Mouse (Mus musculus) midbrain, embryonic 10.5 days (tissue): ENCODE results near the gene Slc25a33. TPM values are rescaled to one million over a fixed set of nuclear protein-coding genes. Genes with fewer than 3 reads are reported as not detected.
"Not testable (repeated sequence)": the region's sequence is repeated elsewhere in the genome, so short reads cannot be mapped to it uniquely, and the experiment has no call there.

Experiments used
- DNase-seq: peaks from one replicate; pipeline ENCODE4 v3.0.0-alpha.2; 2017; ENCODE audit warnings: low spot score
- H3K27ac ChIP-seq: fragments of 300-500 bp; sonication (generic); replicated peaks from 2 replicates; pipeline ENCODE4 v1.5.1; 2016; ENCODE audit warnings: mild to moderate bottlenecking
- H3K27me3 ChIP-seq: fragments of 300-500 bp; sonication (generic); 2 replicates; pipeline ENCODE4 v1.6.1; 2016; ENCODE audit warnings: low read depth, mild to moderate bottlenecking; ENCODE audit not compliant: poor library complexity, severe bottlenecking
- H3K36me3 ChIP-seq: fragments of 300-500 bp; sonication (generic); 2 replicates; pipeline ENCODE4 v1.6.1; 2016; ENCODE audit warnings: mild to moderate bottlenecking, moderate library complexity
- H3K4me1 ChIP-seq: fragments of 300-500 bp; sonication (generic); 2 replicates; pipeline ENCODE4 v1.6.1; 2016
- H3K4me3 ChIP-seq: fragments of 300-500 bp; sonication (generic); 2 replicates; pipeline ENCODE4 v1.5.1; 2016; ENCODE audit warnings: mild to moderate bottlenecking, moderate library complexity
- H3K9me3 ChIP-seq: fragments of 300-500 bp; sonication (generic); replicated peaks from 2 replicates; pipeline ENCODE4 v1.6.1; 2016; ENCODE audit warnings: mild to moderate bottlenecking
- WGBS: fragments of 180-500 bp; shearing (Covaris S2); methylation state at CpG from one replicate; pipeline ENCODE4 v1.1.7; 2016; 5-methylcytosine and 5-hydroxymethylcytosine counted together
- polyA plus RNA-seq: library from polyadenylated mRNA; unstranded; fragments of >200 nt; fragmentation: Nextera tagmentation; extraction: Ambion mirVana; gene quantifications from 2 replicates; pipeline ENCODE4 v1.2.1, GENCODE M21; 2016

Gene Slc25a33
- polyA plus RNA-seq, 1 experiment from 2014 or later, result 18.0 TPM

DNA sequence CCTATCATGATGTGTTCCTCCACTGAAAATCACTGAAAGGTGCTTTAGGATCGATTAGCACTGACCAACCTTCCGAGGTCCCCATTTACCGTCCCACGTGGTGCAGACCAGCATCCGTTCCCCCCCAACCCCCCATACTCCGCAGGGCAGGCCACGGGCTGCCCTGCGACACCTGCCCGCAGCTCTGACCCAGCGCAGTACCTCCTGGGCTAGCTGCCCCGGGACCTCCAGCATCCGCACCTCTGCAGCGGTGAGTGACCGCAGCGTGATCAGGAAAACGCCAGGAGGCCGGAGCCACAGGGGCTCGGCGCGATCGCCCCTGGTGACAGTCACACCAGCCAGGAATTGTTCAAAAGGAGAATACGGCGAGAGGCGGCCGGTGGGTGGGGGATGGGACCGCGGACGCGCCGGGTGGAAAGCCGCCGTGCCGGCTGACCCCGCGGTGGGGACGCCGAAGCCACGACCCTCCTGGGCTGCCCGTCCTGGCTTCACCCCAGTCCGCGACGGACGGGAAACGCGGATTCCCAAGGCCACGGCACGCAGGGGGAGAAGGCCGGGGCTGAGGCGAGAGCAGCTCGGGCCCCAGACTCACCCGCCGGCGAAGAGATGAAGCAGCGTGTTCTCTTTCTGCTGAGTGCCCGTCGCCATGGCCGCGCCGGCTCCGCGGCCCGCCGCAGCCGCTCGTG lies 526 bp downstream of the Slc25a33 start:
- H3K27ac ChIP-seq, result peak overlapping the region; percentile 91
- under 1% methylated on average over 65 of the region's 65 CpGs for WGBS
- no peaks in the 10 kb centered on the region for H3K9me3 ChIP-seq
- H3K27me3 ChIP-seq, result peaks cover 41% of the 10 kb centered on the region
- peaks cover 37% of the 10 kb centered on the region for H3K4me1 ChIP-seq
- no peak for DNase-seq
- H3K36me3 ChIP-seq, result no peaks in the 10 kb centered on the region
- H3K4me3 ChIP-seq, result peak overlapping the region; percentile 85

DNA sequence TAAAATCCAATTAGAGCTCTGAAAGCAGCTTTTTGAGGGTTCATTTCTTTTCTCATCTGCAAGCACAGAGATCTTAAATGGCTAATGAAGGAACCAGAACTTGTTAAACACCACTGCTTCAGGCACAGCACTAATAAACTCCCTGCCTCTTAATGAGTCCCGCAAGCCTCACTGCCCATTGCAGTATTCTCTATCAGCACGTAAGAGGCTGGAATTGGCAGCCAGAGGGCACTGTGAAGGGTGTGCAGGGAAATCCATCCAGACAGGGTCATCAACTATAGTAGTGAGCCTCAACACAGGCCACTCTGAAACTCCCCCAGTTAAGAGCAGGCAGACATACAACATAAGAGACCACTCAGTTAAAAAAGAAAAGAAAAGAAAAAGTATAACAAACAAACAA lies 1.7 kb downstream of the Slc25a33 start:
- no peak for DNase-seq
- no peaks in the 10 kb centered on the region for H3K9me3 ChIP-seq
- 19% methylated on average over 2 of the region's 2 CpGs for WGBS
- H3K36me3 ChIP-seq, result no peaks in the 10 kb centered on the region
- H3K4me3 ChIP-seq, result 0 out of 2 replicates have a peak overlapping the region, but pooled peaks have one; percentile 0
- peaks cover 37% of the 10 kb centered on the region for H3K4me1 ChIP-seq
- H3K27me3 ChIP-seq, result peaks cover 35% of the 10 kb centered on the region
- no peak overlapping the region for H3K27ac ChIP-seq

DNA sequence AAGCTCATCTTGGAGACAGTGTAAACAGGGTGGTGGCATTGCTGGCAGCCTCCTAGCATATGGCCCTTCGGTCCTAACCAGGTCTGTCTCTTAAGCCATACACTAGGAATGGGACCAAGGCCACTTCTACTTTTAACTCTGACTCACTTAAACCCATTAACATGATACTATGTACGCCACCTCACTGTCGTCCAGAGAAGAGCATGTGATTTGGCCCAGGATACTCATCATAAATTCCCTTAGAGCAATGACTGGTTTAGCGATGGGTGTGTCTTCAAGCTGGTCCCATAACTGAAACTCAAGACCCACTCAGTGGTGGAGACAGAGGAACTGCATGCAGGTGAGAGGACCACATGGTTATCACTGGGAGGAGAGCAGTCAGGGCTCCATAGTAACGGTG lies 8.9 kb downstream of the Slc25a33 start:
- WGBS, result 96% methylated on average over 5 of the region's 5 CpGs
- Histone ChIP-seq H3K4me3 (no peak overlapping the region), H3K36me3 (peaks cover 18% of the 10 kb centered on the region), H3K9me3 (no peaks in the 10 kb centered on the region), H3K4me1 (no peaks in the 10 kb centered on the region; the same call in 1 of the 2 replicates), H3K27me3 (no peaks in the 10 kb centered on the region; the same call in 1 of the 2 replicates), H3K27ac (no peak overlapping the region)
- DNase-seq, result no peak

DNA sequence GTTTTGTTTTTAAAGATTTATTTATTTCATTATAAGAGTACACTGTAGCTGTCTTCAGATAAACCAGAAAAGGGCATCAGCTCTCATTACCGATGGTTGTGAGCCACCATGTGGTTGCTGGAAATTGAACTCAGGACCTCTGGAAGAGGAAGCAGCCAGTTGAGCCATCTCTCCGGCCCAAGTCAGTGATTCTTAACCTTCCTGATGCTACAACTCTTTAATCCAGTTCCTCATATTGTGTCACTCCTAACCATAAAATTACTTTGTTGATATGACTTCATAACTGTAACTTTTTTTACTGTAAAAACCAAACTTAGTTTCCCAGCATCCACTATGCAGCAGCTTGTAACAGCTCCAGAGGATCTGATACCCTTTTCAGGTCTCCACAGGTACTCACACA lies 10.7 kb downstream of the Slc25a33 start:
- Histone ChIP-seq H3K9me3 (no peaks in the 10 kb centered on the region), H3K36me3 (peaks cover 29% of the 10 kb centered on the region), H3K4me1 (no peaks in the 10 kb centered on the region; the same call in 1 of the 2 replicates), H3K27me3 (no peaks in the 10 kb centered on the region), H3K27ac (no peak overlapping the region), H3K4me3 (no peak overlapping the region)
- DNase-seq, result no peak
- WGBS, result 91% methylated on average over 2 of the region's 2 CpGs

DNA sequence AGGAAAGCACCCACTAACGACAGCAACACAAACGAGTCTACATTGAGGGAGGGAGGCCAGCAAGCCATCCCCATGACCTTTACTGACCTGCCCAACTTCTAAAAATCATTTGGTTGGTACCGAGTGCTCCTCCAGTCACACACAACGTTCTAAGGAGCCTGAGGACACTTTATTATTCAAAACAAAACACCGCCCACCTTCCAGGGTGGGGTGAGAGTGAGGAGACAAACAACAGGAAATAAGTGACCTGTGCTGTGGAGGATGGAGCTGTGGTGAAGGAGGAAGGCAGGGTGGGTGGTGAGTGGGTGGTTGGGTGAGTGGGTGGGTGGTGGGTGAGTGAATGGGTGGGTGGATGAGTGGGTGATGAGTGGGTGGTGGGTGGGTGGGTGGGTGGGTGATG lies 14.6 kb downstream of the Slc25a33 start:
- H3K36me3 ChIP-seq, result peaks cover 48% of the 10 kb centered on the region

DNA sequence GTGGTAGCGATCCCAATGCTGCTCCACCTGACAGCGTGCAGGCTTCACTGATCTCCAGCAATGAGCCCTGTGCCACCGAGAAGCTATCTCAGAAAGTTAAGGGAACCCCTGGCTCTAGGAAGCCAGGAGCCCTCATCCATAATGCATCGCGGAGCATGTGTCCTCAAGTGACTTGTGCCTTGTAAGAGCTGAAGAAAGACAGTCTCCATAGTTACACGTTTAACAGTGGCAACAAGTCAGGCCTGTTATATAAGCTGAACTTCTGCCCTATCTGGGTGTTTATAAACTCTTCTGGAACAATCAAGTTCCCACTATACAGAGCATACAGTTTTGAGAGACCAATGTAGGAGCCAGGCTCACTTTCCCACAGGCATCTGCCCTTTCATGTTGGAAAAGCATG lies 15.7 kb downstream of the Slc25a33 start:
- Histone ChIP-seq H3K4me3 (no peak overlapping the region), H3K27me3 (peaks cover 10% of the 10 kb centered on the region), H3K27ac (no peak overlapping the region), H3K4me1 (no peaks in the 10 kb centered on the region; the same call in 1 of the 2 replicates), H3K36me3 (peaks cover 55% of the 10 kb centered on the region), H3K9me3 (no peaks in the 10 kb centered on the region)
- 89% methylated on average over 6 of the region's 6 CpGs for WGBS
- DNase-seq, result no peak

More for the DNA sequence above, 14.6 kb downstream of the Slc25a33 start:
- H3K27me3 ChIP-seq, result peaks cover 1% of the 10 kb centered on the region; the same call in 1 of the 2 replicates
- WGBS, result 77% methylated on average over 5 of the region's 5 CpGs
- no peak overlapping the region for H3K27ac ChIP-seq
- no peaks in the 10 kb centered on the region for H3K9me3 ChIP-seq
- no peak for DNase-seq
- H3K4me1 ChIP-seq, result no peaks in the 10 kb centered on the region; the same call in 1 of the 2 replicates
- no peak overlapping the region for H3K4me3 ChIP-seq

DNA sequence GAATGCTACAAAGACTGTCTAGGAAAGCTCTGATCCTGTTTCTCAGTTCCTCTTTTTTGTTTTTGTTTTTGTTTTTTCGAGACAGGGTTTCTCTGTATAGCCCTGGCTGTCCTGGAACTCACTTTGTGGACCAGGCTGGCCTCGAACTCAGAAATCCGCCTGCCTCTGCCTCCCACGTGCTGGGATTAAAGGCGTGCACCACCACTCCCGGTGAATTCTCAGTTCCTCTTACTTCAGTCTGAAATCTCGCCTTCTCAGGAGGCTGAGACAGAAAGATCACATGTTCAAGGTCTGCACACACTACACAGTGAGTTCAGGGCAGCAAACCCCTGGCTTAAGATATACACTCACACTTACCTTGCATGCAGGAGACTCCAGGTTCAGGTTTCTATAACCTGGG lies 17.5 kb downstream of the Slc25a33 start:
- not testable (repeated sequence) for H3K9me3 ChIP-seq, H3K4me3 ChIP-seq, H3K27ac ChIP-seq, DNase-seq
- Histone ChIP-seq H3K27me3 (peaks cover 18% of the 10 kb centered on the region), H3K36me3 (peaks cover 48% of the 10 kb centered on the region), H3K4me1 (peaks cover 17% of the 10 kb centered on the region)
- WGBS, result 90% methylated on average over 7 of the region's 7 CpGs

DNA sequence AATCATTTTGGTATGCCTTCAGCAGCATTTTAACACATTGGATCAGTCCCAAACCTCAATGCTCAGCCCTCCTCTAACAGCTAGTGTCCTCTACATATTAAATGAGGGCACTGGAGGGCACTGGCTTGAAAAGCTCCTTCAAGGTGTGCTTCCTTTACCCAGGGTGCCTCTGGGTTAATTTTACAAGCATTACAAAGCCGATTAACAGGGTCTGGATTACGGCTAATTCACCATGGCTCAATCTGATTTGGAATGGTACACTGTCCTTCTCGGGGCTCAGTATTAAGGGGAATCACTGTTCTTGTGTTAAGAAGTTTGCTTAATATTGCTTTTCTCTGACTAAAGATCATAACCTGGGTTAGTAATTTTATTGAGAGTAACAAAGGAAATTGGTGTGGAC lies 21.2 kb downstream of the Slc25a33 start:
- Histone ChIP-seq H3K36me3 (peaks cover 29% of the 10 kb centered on the region), H3K4me3 (no peak overlapping the region), H3K4me1 (peaks cover 37% of the 10 kb centered on the region), H3K27ac (no peak overlapping the region), H3K9me3 (no peaks in the 10 kb centered on the region), H3K27me3 (peaks cover 23% of the 10 kb centered on the region)
- no peak for DNase-seq
- WGBS, result 63% methylated on average over 3 of the region's 3 CpGs

DNA sequence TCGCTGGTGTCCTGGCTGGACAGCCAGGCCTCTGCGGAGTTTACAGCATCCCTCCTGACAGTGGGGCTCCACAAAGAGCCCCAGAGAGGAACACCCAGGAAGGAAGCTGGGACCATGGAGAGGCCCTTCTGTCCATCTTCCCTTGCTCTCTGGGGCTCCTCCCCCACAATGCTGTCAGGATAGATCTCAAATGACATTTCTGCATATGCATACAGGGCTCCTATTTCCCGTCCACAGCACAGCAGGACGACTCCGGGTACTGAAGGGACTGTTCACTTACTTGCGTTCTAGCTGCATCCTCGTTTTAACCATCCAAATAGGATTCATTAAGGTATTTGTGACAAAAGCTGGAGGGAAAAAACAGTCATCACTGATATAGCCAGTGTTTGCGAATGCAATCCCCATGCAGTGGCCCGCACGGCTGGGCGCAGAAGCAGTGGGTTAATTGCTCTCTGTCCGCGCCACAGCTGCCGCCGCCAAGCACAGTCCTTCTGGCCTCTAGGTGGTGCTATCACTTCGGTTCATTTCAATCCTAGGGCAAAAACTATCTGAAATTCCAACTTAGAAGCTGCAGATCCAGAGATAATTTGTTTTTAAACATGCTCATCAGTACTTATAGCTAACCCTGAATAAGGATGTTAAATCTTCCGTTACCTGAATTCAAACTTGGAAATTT lies 21.8 kb downstream of the Slc25a33 start:
- DNase-seq, result peak; percentile 66
- WGBS, result 29% methylated on average over 17 of the region's 17 CpGs
- Histone ChIP-seq H3K4me3 (peak overlapping the region; percentile 21; the same call in 1 of the 2 replicates), H3K27ac (peak overlapping the region; percentile 46; the same call in 1 of the 2 replicates), H3K36me3 (peaks cover 23% of the 10 kb centered on the region), H3K4me1 (peaks cover 37% of the 10 kb centered on the region), H3K9me3 (no peaks in the 10 kb centered on the region), H3K27me3 (peaks cover 23% of the 10 kb centered on the region)

DNA sequence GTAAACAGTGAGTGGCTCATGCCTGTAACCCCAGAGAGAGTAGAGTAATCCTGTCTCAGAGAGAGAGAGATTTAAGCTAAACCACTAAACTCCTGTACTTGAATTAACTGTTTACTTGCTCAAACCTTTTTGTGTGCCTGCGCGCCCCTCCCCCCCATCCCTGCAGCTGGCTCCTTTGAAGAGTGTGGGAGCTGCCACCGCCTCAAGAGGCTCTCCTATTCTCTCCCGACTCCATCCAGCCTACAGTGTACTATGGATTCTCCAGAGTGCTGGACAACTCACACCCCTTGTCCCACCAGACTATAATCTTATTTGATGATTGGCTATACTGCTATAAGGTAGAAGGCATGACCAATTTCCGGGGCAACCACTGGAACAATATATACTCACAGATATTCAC lies 23.4 kb downstream of the Slc25a33 start:
- Histone ChIP-seq H3K36me3 (peaks cover 22% of the 10 kb centered on the region), H3K4me1 (peaks cover 37% of the 10 kb centered on the region), H3K27ac (peak overlapping the region; percentile 1), H3K9me3 (no peaks in the 10 kb centered on the region), H3K4me3 (no peak overlapping the region), H3K27me3 (peaks cover 23% of the 10 kb centered on the region)
- peak; percentile 41 for DNase-seq
- 31% methylated on average over 5 of the region's 5 CpGs for WGBS

DNA sequence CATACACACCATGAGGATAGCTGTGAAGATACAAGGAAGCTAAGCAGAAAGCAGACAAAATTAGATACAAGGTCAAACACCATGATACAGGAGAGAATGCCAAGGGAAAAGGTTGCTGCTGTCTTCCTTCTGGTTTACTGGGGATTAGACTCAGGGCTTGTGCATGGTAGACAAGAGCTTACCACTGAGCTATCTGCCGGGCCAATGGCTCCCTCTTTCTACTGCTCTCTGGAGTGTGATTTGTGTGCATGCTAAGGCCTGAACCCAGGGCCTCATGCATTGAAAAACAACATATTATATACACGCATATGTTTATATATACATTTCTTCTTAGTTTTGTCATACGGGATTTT lies 24.4 kb downstream of the Slc25a33 start:
- not testable (repeated sequence) for DNase-seq, H3K9me3 ChIP-seq, H3K27ac ChIP-seq, H3K4me3 ChIP-seq
- H3K36me3 ChIP-seq, result peaks cover 29% of the 10 kb centered on the region
- WGBS, result 93% methylated on average over 3 of the region's 3 CpGs
- H3K27me3 ChIP-seq, result peaks cover 23% of the 10 kb centered on the region
- H3K4me1 ChIP-seq, result peaks cover 37% of the 10 kb centered on the region

DNA sequence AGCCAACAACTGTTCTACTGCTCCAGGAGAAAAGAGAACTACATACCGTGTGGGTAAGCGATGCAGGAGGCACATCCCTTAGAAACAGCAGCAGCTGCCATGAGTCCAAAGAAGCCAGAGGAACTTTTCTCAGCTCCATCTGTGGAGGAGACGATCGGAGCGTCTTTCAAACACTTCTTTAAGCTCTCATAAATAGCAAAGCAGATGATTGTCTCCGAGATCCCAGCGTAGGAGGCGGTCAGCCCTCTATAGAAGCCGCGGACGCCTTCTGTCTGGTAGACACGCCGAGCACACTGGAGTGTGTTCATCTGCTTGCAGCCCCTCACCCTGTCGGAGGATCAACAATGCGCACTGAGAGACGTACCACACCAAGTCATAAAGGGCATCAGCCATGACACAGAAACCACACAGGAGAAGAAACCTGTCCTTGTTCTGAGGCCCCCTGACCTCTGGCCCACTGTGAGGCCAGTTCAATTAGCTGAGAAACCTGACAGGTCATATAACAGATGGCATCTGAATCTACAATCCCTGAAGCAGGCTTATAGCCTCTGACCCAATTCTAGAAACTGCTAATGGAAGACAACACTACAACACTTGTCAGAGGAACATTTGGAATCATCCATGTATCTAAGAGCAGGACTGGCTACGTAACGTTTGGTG lies 24.9 kb downstream of the Slc25a33 start:
- DNase-seq, result no peak
- peaks cover 37% of the 10 kb centered on the region for H3K4me1 ChIP-seq
- no peaks in the 10 kb centered on the region for H3K9me3 ChIP-seq
- H3K27ac ChIP-seq, result no peak overlapping the region
- no peak overlapping the region for H3K4me3 ChIP-seq
- peaks cover 29% of the 10 kb centered on the region for H3K36me3 ChIP-seq
- H3K27me3 ChIP-seq, result peaks cover 18% of the 10 kb centered on the region
- whole genome bisulfite sequencing, result 91% methylated on average over 18 of the region's 18 CpGs

DNA sequence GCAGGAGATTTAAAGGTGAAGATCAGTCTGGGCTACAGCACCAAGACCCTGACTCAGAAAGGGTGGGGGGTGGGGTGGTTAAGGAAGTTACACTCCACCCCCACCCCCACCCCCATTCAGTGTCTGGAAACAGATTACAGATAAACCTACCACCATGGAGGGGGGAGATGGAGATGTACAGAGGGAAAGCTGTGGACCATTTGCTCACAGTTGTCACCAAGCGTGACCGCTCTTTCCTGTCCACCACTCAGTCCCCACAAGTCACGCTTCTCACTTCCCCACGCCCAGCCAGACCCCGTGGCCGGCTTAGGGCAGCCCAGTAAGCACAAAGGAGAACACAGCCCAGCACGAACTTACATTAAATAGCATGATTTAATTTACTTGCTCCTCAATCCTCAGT lies 30.0 kb downstream of the Slc25a33 start:
- Histone ChIP-seq H3K4me1 (peaks cover 2% of the 10 kb centered on the region; the same call in 1 of the 2 replicates), H3K9me3 (no peaks in the 10 kb centered on the region), H3K4me3 (no peak overlapping the region), H3K27ac (no peak overlapping the region), H3K36me3 (peaks cover 53% of the 10 kb centered on the region), H3K27me3 (no peaks in the 10 kb centered on the region)
- WGBS, result 86% methylated on average over 7 of the region's 7 CpGs
- DNase-seq, result no peak
